ENCODE assay signal across 8 mouse cellular contexts in genomic region chr1:132139416-132139864, GRCm38 (mm10). TPM values are rescaled to one million over a fixed set of nuclear protein-coding genes. Genes with fewer than 3 reads are reported as not detected.
DNase-seq lines count a peak whose midpoint lies in the region; ATAC-seq and TF ChIP-seq lines count a peak whose summit lies in the region.

Gene Cdk18, minus strand, starts transcription at chr1:132139684.

- H3K4me1 ChIP-seq in embryonic facial prominence, embryonic 15.5 days = peaks cover 19% of the 10 kb centered on the region; the same call in 1 of the 2 replicates
- H3K4me1 ChIP-seq in heart, postnatal 0 days (ENCODE audit: control insufficient read depth, insufficient read depth) = peaks cover 8% of the 10 kb centered on the region; the same call in 1 of the 2 replicates
- peaks cover 26% of the 10 kb centered on the region for H3K4me1 ChIP-seq in neural tube, embryonic 15.5 days

- no peak within 1 kb of the TSS for H3K27ac ChIP-seq in embryonic facial prominence, embryonic 15.5 days (replicated peaks)
- no peak within 1 kb of the TSS for H3K27ac ChIP-seq in heart, postnatal 0 days (ENCODE audit: low read depth)
- H3K27ac ChIP-seq in neural tube, embryonic 15.5 days (replicated peaks) = no peak within 1 kb of the TSS

- no peaks in the 10 kb centered on the region for H3K9me3 ChIP-seq in embryonic facial prominence, embryonic 15.5 days (replicated peaks)
- H3K9me3 ChIP-seq in heart, postnatal 0 days (replicated peaks; ENCODE audit: control insufficient read depth, low read length) = no peaks in the 10 kb centered on the region
- no peaks in the 10 kb centered on the region for H3K9me3 ChIP-seq in neural tube, embryonic 15.5 days (replicated peaks)

- WGBS in embryonic facial prominence, embryonic 15.5 days = under 1% methylated on average over 30 of the region's 30 CpGs
- under 1% methylated on average over 29 of the region's 30 CpGs for WGBS in heart, postnatal 0 days
- WGBS in neural tube, embryonic 15.5 days = under 1% methylated on average over 29 of the region's 30 CpGs

- TF ChIP-seq CTCF in heart, postnatal 0 days (IDR thresholded peaks at IDR 0.05; ENCODE audit: low read depth) = no peak

- H3K4me2 ChIP-seq in embryonic facial prominence, embryonic 15.5 days (replicated peaks) = peak within 1 kb of the TSS; percentile 94
- H3K4me2 ChIP-seq in heart, postnatal 0 days (ENCODE audit: low read depth, low read length) = peak within 1 kb of the TSS; percentile 100
- H3K4me2 ChIP-seq in neural tube, embryonic 15.5 days = peak within 1 kb of the TSS; percentile 97

- DNase-seq in ES-CJ7 (ENCODE audit: low read depth, low spot score) = peak; percentile 92
- peak; percentile 84 for DNase-seq in adrenal gland, postnatal 10 days
- peak; percentile 60 for DNase-seq in heart, postnatal 0 days (ENCODE audit: low spot score)
- peak; percentile 91 to 94 for DNase-seq in kidney, postnatal 36 days
- DNase-seq in lung, adult 18-20 months = peak; percentile 88 to 91
- DNase-seq in thymus, postnatal 4 days = no peak

- TF ChIP-seq EP300 in heart, postnatal 0 days (IDR thresholded peaks at IDR 0.05; ENCODE audit: low read depth) = no peak

- H3K9ac ChIP-seq in embryonic facial prominence, embryonic 15.5 days = peak within 1 kb of the TSS; percentile 16; the same call in 1 of the 2 replicates
- H3K9ac ChIP-seq in heart, postnatal 0 days (replicated peaks; ENCODE audit: low read depth, low read length) = peak within 1 kb of the TSS; percentile 74
- peak within 1 kb of the TSS; percentile 62 for H3K9ac ChIP-seq in neural tube, embryonic 15.5 days (replicated peaks)

- ATAC-seq in embryonic facial prominence, embryonic 15.5 days (ENCODE audit: insufficient number of reproducible peaks, low FRiP score, low TSS enrichment, low read depth) = peak; percentile 74
- ATAC-seq in heart, postnatal 0 days (ENCODE audit: insufficient read depth, low read depth) = peak; percentile 83
- no peak; the same call in 1 of the 2 replicates for ATAC-seq in neural tube, embryonic 15.5 days (ENCODE audit: low FRiP score)

- H3K36me3 ChIP-seq in embryonic facial prominence, embryonic 15.5 days = no peaks in the 10 kb centered on the region
- no peaks in the 10 kb centered on the region for H3K36me3 ChIP-seq in heart, postnatal 0 days (replicated peaks; ENCODE audit: control insufficient read depth, insufficient read depth, low read length)
- H3K36me3 ChIP-seq in neural tube, embryonic 15.5 days = no peaks in the 10 kb centered on the region

- H3K4me3 ChIP-seq in embryonic facial prominence, embryonic 15.5 days (replicated peaks) = peak within 1 kb of the TSS; percentile 58
- peak within 1 kb of the TSS; percentile 71 for H3K4me3 ChIP-seq in heart, postnatal 0 days (ENCODE audit: low read depth, low read length)
- H3K4me3 ChIP-seq in neural tube, embryonic 15.5 days (replicated peaks) = peak within 1 kb of the TSS; percentile 49

- H3K27me3 ChIP-seq in embryonic facial prominence, embryonic 15.5 days = peaks cover 19% of the 10 kb centered on the region
- no peaks in the 10 kb centered on the region for H3K27me3 ChIP-seq in heart, postnatal 0 days (ENCODE audit: control insufficient read depth, insufficient read depth, low read length)
- peaks cover 19% of the 10 kb centered on the region for H3K27me3 ChIP-seq in neural tube, embryonic 15.5 days (replicated peaks)

RNA-seq across cellular contexts. Expression of gene Cdk18, which starts in this region (rescaled TPM):
- 10 to 100 TPM; 14.6 TPM for total RNA-seq in adrenal gland, postnatal 10 days (2021)
- polyA plus RNA-seq in embryonic facial prominence, embryonic 15.5 days (2015; fragmentation: Nextera tagmentation; extraction: Ambion mirVana) = 3.1 and 3.7 TPM in 2 replicates
- total RNA-seq in heart, postnatal 0 days (2014; rRNA removed; ENCODE audit: low replicate concordance) = 4.0 and 6.2 TPM in 2 replicates
- polyA plus RNA-seq in heart, postnatal 0 days (2015; fragmentation: Nextera tagmentation; extraction: Ambion mirVana) = 1.9 and 2.0 TPM in 2 replicates
- 0.68 and 1.6 TPM in 2 replicates for polyA plus RNA-seq in neural tube, embryonic 15.5 days (2015; fragmentation: Nextera tagmentation; extraction: Ambion mirVana)

Comparison
In these comparisons a context has a peak if more than half of its experiments do, and no peak if none do; other contexts are left out.
1. H3K9ac ChIP-seq: peak in every context shown above with its lines; median percentile 74 in heart, postnatal 0 days; 62 in neural tube, embryonic 15.5 days; 16 in embryonic facial prominence, embryonic 15.5 days.